Mouse (Mus musculus): Measurements from ENCODE around the gene Traf3. TPM values are rescaled to one million over a fixed set of nuclear protein-coding genes. Genes with fewer than 3 reads are reported as not detected.

Traf3 gene
- total RNA-seq (2015) (9.9 and 13.9 TPM in 2 replicates), total RNA-seq (2017) (18.0 and 21.2 TPM in 2 replicates)

DNA sequence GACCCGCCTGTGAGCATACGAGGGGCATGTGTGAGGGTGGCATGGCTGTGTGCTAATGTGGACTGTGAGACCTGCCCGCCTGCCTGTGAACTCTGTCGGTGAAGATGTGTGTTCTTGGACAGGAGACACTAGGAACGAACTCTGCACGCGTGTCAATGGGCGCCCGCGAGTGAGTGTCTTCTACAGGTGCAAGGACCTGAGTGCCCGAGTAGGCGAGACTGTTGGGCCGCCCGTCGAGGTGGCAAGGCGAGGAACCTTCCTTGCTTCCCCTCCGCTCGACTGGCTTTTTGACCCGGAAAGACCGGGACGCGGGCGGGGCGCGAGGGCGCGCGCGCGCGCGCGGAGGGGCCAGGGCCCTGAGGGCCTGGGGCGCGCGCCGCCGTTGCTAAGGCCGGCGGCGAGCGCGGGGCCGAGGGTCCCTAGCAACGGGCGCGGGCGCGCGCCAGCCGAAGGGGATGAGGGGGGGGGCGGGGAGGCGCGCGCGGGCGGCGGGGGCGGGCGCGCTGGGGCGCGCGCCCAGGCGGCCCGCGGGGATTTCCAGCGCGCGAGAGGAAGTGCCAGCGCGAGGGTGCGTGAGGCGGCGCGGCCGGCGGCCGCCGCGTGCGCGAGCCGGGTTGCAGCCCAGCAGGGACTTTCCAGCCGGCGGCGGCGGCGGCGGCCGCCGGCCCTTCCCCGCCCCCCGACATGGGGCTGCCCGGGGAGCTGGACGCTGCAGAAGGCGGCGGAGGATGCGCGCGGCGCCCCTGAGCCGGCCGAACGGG is at the start of gene Traf3:
Traf3 (plus strand) TSS at position 540 of the 761 bp plus-strand sequence.
- ATAC-seq (ENCODE audit: poor library complexity, severe bottlenecking): peak; percentile 46

DNA sequence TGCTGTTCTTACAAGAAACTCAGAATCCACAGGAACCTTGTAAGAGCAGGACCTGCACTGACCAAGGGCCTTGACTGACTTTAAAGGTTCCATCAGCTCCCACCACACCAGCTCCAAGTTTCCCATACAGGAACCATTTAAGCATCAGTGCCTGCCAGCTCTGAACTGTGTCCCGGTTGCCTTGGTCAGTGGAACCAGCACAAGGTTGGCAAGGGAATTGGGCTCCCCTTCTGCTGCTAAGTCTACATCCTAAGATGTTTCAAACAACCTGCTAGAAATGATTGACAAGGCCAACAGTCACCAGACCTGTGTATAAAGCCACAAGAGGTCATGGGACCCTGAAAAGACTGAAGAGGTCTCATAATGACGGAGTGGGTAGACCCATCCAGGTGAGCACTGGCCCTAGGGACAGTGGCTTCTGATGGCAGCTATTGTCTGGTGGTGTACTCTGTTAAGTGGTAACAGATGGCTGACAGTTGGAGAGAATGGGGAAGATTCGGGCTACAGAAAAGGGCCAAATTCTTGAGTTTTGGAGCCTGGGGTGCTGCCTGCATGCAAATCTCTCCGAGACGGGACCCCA is 46.6 kb upstream of the Traf3 start:
- no peak for ATAC-seq (ENCODE audit: poor library complexity, severe bottlenecking)

DNA sequence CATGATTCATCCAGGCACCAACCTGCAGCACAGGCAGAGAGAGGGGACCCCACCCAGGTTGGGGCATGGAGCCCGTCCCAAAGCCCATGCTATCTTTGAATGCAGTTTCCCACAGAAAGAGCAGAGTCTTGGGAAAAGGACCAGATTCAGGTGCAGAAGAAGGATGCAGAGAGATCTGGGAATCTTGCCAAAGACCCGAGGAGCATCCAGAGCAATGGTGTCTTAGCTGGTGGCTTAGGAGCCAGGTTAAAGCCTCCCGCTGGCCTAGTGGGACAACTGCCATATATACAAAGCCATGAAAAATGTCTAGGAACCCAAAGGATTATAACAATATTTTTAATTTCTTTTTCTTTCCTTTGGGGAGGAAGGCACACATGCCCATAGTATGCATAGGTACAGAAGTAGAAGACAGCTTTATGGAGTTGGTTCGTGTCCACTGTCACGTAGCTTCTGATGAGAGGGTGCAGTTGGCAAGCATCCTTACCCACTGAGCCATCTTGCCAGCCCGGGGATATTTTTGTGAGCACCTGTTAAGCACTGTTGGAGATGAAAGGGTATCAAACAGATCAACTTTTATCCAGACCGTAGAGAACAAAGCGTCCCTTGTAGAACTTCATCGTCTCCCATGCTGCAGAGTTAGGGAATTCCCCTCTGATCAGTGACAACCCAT is 45.1 kb upstream of the Traf3 start:
- no peak for ATAC-seq (ENCODE audit: poor library complexity, severe bottlenecking)

DNA sequence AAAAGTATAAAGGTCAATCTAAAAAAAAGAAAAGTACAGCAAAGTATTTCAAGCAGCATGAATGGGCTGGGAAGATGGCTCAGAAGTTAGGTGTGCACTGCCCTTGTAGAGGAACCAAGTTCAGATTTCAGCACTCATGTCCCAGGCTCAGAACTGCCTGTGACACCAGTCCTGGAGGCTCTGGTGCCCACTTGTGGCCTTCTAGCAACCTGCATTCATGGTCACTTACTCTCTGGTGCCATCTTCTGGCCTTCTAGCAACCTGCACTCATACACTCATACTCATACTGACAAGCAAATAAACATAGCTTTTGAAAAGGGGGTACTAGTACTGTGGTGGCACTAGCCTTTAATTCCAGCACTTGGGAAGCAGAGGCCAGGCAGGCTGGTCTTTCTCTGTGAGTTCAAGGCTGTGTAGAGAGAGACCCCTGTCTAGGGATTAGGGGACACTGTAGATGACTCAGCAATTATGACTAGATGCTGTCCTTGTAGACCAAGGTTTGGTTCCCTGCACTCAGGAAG is 43.8 kb upstream of the Traf3 start:
- peak; percentile 75 for ATAC-seq (ENCODE audit: poor library complexity, severe bottlenecking)

DNA sequence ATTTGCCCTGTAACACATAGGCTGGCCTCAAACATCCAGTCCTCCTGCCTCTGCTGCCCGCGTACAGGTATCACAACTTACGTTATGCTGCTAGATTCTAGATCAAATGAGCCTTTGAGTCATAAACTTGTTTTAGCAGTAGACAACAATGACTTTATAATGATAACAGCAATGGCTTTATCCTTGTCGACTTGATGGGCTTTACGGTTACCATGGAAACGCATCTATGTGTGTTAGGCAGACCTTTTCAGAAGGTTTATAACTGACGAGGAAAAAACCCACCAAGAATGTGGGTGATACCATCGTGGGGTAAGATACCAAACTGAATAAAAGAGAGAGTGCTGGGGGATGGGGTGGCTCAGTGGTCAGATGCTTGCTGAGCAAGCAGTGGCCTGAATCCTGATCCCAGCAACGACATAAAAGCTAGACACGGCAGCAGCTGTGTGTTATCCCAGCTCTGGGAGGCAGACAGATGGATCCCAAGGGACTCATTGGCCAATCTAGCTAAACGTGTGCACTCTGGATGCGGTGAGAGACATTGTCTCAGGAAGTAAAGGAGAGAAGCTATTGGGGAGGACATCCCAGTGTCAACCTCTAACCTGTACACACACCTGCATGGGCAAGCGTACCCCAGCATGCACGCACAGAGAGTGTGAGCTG is 41.4 kb upstream of the Traf3 start:
- no peak for ATAC-seq (ENCODE audit: poor library complexity, severe bottlenecking)

DNA sequence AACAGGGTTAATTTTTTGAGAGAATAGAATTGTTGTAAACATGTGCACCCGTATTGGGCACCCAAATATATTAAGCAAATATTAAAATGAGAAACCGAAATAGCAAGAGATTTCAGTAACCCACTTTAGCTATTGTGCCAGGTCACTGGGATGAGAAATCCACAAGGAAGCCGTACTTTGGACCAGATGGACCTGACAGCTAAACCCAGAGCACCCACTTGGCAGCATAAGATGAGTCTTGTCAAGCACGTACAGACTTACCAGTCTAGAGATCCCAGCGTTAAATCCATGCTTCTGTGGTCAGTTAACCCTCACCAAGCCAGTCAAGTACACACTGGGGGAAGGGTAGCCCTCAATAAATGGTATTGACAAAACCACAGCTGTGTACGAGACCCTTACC is 40.5 kb upstream of the Traf3 start:
- no peak for ATAC-seq (ENCODE audit: poor library complexity, severe bottlenecking)

DNA sequence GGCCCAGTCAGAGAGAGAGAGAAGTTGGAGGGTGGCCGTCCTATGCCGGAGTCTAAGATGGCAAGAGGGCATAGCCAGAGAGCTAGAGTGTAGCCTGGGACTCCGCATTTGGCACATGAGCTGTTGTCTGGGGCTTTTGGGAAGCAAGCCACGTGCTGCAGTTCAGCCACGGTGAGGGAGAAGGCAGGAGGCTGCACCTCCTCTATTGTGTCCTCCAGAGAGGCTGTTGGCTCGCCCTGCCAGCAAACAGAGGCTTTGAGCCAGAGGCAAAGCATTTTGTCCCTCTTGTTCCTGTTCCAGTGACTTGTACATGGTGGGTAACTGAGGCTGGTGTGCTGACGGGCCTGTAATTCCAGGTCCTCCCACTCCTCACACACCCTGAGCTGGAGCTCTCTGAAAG is 32.0 kb upstream of the Traf3 start:
- ATAC-seq (ENCODE audit: poor library complexity, severe bottlenecking): no peak

DNA sequence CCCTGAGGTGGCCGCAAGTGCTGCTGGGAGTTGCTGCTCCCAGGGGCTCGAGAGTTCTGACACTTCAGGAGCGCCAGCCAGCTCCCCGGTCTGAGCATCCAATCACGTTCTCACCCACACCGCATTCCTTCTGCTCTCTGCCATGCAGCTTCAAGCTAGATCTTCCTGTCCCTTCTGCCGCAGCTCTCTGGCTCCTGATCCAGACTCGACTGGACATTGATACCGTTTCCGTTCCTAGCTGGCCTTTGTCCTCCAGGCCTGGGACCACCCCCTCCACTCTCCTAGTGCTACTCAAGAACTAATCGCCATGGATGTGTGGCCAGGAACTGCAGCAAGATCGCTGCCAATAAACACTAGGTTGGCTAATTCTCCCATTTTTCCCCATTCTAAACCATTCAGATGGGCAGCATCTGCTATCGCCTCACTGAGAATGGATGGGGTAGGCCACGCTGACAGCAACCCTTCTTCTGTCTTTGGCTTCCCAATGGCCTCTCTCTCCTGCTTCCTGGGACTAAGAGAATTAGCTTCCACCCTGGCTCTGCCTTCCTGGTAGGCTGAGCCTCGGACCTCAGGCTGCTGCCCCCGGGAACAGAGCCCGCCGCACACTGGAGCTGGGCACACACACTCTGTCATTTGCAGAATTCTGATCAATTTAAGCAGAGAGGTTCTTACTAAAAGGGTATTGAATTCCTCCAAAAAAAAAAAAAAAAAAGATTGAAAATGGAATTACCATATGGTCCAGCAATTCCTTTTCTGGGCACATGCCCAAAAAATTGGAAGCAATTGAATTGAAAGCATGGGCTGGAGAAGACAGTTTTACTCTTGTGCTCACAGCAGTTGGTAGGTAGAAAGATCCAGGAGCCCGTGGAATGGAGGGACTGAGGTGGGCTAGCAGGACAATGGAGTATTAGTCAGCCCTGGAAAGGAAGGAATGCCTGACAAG is 31.1 kb upstream of the Traf3 start:
- ATAC-seq (ENCODE audit: poor library complexity, severe bottlenecking): no peak

DNA sequence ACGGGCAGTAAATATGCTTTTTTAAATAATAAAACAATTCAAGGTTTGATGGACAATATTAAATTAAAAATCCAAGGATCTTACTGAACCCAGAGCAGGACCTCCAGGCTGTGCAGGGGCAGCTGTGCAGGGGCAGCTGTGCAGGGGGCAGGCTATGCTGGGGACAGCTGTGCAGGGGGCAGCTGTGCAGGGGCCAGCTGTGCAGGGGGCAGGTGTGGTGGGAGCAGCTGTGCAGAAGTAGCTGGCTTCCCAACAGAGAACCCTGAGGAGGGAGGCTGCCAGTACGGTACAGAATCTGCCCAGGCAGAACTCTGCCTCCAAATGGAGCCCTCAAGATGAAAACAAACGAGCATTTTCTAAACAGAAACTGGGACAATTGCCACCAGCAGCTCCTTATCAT is 30.2 kb upstream of the Traf3 start:
- ATAC-seq (ENCODE audit: poor library complexity, severe bottlenecking): no peak

DNA sequence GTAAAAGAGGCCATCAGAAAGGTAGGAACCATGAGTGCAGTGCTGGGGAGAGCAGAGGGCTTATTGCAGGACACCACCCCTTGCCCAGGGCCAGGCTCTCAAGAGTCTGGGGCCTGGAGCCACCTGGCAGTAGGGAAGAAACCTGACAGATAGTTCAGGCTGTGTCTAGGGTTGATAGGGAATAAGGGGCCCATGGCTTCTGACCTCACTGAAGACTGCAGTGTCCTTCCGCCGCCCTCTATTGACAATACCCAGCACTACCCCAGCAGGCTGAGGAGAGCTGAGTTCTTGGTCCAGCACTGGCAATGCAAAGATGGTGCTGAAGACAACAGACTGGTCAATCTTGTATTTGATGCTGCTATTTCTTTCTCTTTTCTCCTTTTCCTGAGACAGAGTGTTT is 29.1 kb upstream of the Traf3 start:
- ATAC-seq (ENCODE audit: poor library complexity, severe bottlenecking): no peak

DNA sequence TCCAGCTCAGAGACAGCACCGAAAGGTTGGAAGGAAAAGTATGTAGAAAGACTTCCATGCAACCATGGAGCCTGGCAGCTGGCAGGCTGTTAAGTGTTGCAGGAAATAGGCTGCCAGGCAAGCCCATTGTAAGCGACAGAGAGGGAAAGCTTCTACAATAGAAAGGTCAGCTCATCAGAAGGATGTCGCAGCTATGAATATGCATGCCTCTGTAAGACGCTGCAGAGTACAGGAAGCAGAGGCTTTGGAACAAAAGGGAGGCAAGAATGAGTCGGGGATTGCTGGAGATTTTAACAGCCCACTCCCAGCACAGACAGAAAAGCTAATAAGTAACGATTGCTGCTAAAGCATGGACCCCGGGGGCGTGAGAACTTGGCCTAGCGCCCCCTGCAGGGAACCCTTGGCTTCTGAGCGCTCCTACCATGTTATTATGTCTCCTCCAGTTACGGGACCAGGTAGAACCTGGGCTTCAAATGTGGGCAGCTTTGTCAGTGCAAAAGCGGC is 23.1 kb upstream of the Traf3 start:
- ATAC-seq (ENCODE audit: poor library complexity, severe bottlenecking): no peak

DNA sequence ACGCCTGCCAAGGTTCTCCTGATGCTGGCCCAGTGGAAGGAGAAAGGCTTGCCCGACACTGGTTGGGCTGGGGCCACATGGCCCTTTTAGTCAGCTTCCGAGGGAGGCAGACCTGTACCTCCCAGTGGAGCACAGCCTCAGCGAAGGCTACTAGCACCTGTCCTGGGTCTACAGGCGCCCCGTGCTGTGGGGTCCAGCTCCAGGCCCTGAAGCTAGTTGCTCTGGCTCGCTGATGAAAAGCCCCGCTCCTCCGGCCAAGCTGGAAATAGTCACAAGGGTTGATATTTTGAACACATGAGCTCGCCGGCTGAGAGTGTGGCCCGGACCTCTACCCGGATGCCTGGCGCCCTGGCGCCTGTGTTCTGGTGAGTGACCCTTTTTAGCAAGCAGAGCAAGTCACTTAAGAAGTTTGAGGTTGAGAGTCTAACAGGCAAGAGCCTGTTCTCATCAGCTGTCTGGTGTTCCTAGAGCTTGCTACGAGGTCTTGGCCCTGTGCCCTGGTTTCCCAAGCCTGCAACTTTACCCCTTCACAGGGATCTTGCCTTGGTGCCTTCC is 22.6 kb upstream of the Traf3 start:
- no peak for ATAC-seq (ENCODE audit: poor library complexity, severe bottlenecking)

DNA sequence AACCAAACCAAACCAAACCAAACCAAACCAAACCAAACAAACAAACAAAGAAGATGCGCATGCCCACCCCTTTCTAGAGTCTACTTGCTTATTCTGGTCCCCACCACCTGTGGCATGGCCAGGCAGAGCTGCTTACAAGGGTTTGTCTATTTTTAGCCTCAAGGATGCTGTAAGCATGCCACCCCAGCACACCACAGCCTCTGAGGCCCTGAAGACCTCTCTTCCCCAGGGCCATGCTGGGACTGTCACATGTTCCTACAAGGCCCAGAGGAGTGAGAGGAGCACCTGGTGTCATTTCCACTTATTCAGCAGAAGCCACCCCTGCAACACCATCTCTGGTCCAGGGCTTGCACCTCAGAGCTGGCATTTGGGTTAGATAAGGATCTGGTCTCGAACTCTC is 21.6 kb upstream of the Traf3 start:
- no peak for ATAC-seq (ENCODE audit: poor library complexity, severe bottlenecking)

DNA sequence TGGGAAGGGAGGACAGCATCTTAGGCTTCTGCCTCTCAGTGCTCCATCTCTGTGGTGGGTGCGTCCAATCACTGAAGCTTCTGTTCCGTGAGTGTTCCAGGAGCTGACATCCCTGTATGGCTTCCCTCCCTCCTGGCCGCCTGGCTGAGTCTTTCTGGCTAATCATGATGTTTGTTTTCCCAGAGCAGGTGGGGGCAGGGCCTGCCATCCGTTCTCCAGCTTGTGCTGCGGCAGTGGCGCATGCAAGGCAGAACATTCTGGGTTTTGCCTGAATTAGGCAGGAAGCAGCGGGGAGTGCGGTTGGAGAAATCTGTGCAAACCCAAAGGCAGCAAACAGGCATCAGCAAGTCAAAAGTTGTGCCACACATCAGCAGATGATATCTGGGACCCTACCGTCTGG is 20.9 kb upstream of the Traf3 start:
- no peak for ATAC-seq (ENCODE audit: poor library complexity, severe bottlenecking)

DNA sequence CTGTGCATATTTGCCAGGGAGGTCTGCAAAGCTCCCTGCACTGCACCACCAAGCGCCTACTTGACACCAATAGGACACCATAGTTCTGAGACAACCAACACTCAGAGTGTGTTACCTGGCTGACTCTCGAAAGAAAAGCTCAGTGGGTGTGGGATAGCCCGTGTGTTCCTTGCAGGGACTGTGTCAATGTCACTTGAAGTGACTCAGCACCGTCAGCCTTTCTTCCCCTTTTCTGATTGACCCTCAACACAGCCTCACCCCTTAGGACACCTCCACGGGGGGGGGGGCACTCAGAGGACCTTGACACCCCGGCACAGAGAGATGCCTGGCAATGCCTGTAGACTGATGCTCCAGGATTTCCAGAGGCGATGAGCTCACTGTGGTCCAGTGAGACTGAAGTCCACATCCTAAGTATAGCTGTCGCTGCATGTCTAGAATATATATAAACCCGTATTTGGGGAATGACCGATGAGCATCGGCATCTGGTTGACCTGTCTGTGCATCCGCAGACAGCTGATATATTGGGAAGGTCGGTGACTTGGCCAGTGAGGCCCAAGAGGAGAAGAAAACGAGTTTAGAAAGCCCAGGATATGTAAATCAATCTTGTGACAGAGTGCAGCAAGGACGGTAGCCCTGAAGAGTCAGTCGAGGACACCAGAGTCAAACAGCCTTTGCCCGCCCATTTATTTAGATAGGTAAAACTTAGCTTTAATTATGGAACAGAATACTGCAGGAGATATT is 16.5 kb upstream of the Traf3 start:
- ATAC-seq (ENCODE audit: poor library complexity, severe bottlenecking): peak; percentile 86

DNA sequence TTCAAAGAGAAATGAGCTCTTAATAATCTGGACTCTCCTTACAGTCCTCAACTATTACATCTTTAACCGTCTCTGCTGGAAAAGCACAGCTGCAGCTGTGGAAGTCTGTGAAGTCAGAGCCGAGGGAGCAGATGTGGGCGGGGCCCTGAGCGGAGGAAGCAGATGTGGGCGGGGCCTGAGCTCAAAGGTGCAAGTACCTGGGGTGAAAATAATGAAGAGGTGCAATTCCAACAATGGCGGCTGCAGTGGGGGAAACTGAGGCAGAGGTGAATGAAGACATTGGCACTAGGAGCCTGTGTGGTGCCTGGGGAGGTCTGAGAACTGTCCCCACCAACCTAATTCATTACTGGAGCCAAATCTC is 16.0 kb upstream of the Traf3 start:
- ATAC-seq (ENCODE audit: poor library complexity, severe bottlenecking): 0 out of 2 replicates have a peak, but pooled peaks have one; percentile 34

DNA sequence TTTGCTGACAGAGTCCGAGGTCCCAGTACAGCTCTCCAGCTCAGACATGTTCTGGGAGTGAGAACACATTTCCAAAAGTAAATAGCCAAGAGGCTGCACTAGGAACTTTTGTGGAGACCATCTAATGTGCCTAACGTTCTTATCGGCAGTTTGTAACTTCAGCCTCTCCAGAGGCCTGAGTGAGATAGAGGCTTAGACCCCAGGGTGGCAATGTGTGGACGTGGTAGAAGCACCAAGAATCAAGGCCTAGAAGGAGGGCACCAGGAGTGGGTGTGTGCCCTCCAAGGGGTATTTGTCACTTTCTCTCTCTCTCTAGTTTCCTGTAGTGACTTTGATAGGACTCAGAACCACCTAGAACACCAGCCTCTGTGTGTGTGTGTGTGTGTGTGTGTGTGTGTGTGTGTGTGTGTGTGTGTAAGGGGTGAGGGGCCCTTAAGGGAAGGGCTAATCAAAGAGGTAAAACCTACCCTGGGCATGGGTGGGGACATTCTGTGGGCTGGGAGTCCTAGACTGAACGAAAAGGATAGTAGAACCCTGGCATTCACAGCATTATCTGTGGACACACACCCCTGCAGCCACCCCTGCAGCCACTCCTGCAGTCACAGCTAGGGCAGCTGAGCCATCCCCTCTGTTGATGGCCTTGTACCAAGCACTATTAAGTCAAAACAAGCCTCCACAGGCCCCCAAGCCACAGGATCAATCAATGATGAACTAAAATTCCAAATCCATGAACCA is 14.6 kb upstream of the Traf3 start:
- no peak for ATAC-seq (ENCODE audit: poor library complexity, severe bottlenecking)

DNA sequence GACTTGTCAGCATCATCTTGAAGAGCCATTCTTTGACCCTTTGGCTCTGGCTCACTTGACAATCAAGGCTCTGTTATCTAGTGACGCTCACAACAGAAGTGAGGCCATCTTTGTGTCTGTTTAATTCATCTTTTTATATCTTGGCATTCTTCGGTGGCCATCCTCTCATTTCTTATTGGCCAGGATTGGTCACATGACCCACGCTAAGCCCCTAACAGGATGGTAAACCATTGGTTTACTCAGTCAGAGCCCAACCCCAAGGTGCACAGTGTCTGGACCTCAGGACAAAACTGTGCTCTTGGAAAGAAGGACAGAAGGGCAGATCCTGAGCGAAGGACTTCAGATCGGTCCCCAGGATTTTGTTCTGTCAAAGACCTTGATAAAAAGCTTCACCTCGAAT is 13.6 kb upstream of the Traf3 start:
- no peak for ATAC-seq (ENCODE audit: poor library complexity, severe bottlenecking)
